Mouse (Mus musculus) C3H10T1/2 (cell line): ENCODE results near the gene Tcte2. TPM values are rescaled to one million over a fixed set of nuclear protein-coding genes. Genes with fewer than 3 reads are reported as not detected.

Source experiments
- polyA plus RNA-seq, 2 experiments: library from polyadenylated mRNA; unstranded; fragments of >200 nt; fragmentation: generic; extraction: Trizol; gene quantifications; one replicate each; pipeline ENCODE4 v1.2.1; 2012; ENCODE audit warnings: missing spikeins in 2 of 2

The Tcte2 gene
- 1 to 10 TPM in 1 of 2 experiments, under 1 TPM in 1; 0.92 to 2.7 TPM for polyA plus RNA-seq

DNA sequence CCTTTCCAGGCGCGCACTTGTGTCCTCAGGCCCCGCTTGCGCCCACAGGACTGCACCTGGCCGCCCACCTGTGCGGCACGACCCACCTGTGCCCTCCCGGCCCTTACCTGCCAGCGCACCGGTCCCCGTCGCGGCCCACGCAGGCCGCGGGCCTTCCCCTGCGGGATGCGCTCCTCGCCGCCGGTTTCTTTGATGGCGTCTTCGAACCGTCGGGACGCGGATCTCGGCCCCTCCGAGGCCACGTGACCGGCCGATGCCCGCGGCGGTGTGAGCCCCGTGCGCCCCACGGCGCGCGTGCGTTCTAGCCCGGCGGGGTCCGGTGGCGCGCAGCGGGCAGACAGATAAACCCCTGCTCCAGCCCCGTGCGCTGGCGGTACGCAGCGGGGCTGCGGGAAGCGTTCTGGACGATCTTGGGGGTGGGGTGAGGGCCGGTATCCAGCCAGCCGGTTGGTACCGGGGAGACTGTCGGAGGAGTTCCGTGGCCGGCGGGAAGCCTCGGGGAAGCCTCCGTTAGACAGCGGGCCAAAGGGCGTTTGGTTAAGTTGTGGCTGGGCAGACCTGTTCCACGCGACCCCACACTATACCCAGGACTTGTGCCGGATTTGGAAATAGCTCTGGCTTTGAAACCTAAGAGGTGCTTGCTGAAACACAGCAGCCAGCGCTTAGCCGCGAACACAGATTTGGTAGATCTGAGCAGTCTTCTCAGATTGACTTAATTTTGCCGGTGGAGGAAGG lies at the start of gene Tcte2:
Gene Tcte2 (minus strand): TSS at position 647 of the 735 bp plus-strand sequence.

GRCm38 (mm10) chr17:13759853-13760627 lies 1.6 kb downstream of the Tcte2 start, which contains the start of gene Afdn:
Afdn (plus strand) TSS chr17:13760539.

Other genes starting within 250 kb of the Tcte2 start
- 10 to 100 TPM; 13.3 to 21.0 TPM for gene Afdn, start 1.3 kb downstream of the Tcte2 start, polyA plus RNA-seq
- gene Gm7168, start 186.5 kb upstream of the Tcte2 start, polyA plus RNA-seq, result not detected
- gene Gm7356, start 241.9 kb upstream of the Tcte2 start, polyA plus RNA-seq, result not detected